Mouse (Mus musculus) liver, postnatal 0 days (tissue): ENCODE data around the gene Senp8.

Experiments
- CTCF ChIP-seq: sonication (generic); IDR thresholded peaks from 2 replicates; pipeline ENCODE4 v1.5.1; 2016; ENCODE audit warnings: antibody characterized with exemption, low read depth
- EP300 ChIP-seq: IDR thresholded peaks from 2 replicates; pipeline ENCODE4 v1.6.1; 2016; ENCODE audit warnings: antibody characterized with exemption, low read depth, mild to moderate bottlenecking

- no peak for TF ChIP-seq CTCF
- TF ChIP-seq EP300, result no peak
Observed at GRCm38 (mm10) chr9:59743903-59744302, 6.6 kb downstream of the Senp8 start.
